ENCODE assay signal across 28 mouse cellular contexts in genomic region chr12:49396776-49397175, GRCm38 (mm10). TPM values are rescaled to one million over a fixed set of nuclear protein-coding genes. Genes with fewer than 3 reads are reported as not detected.
A peak's percentile ranks its signal among the peaks of the same experiment; 100 is the strongest.
DNase-seq lines count a peak whose midpoint lies in the region; ATAC-seq lines count a peak whose summit lies in the region.
"Had no signal": no experiment of that assay in that cellular context is flagged by ENCODE, and none has a peak within 500 bp of the region (broad histone marks: within the 10 kb centered on the region; RNA-seq: fewer than 3 reads in every experiment).

No protein-coding gene starts in this region.

- ATAC-seq in embryonic facial prominence, embryonic 11.5 days (replicated peaks; ENCODE audit: insufficient number of reproducible peaks, low FRiP score, low TSS enrichment, low read depth), result no peak
- no peak for ATAC-seq in midbrain, embryonic 11.5 days (ENCODE audit: low FRiP score)
- no peak for ATAC-seq in midbrain, embryonic 16.5 days
- ATAC-seq in forebrain, embryonic 13.5 days, result no peak
- ATAC-seq: CD4-positive, CD25-positive, alpha-beta regulatory T cell, adult 4 months; midbrain, embryonic 15.5 days had no signal

- 43% methylated on average over 1 of the region's 1 CpGs for WGBS in embryonic facial prominence, embryonic 11.5 days
- WGBS in embryonic facial prominence, embryonic 10.5 days, result 32% methylated on average over 1 of the region's 1 CpGs
- WGBS in midbrain, embryonic 11.5 days, result 43% methylated on average over 1 of the region's 1 CpGs
- 35% methylated on average over 1 of the region's 1 CpGs for WGBS in midbrain, embryonic 16.5 days
- 32% methylated on average over 1 of the region's 1 CpGs for WGBS in forebrain, embryonic 13.5 days

- H3K27ac ChIP-seq in embryonic facial prominence, embryonic 11.5 days (replicated peaks; ENCODE audit: low read depth, low read length), result no peak overlapping the region
- no peak overlapping the region for H3K27ac ChIP-seq in embryonic facial prominence, embryonic 10.5 days (replicated peaks)
- no peak overlapping the region for H3K27ac ChIP-seq in midbrain, embryonic 11.5 days (ENCODE audit: low read depth, low read length)
- no peak overlapping the region for H3K27ac ChIP-seq in midbrain, embryonic 16.5 days (ENCODE audit: low read length)
- peak overlapping the region; percentile 79 for H3K27ac ChIP-seq in forebrain, embryonic 13.5 days
- H3K27ac ChIP-seq: embryonic facial prominence, embryonic 13.5 days; hindbrain, embryonic 13.5 days; kidney, postnatal 0 days; limb, embryonic 13.5 days; liver, embryonic 13.5 days; midbrain, embryonic 15.5 days; neural tube, embryonic 13.5 days; stomach, embryonic 15.5 days had no signal

- no peak overlapping the region for H3K4me2 ChIP-seq in embryonic facial prominence, embryonic 11.5 days (ENCODE audit: low read depth, low read length)
- H3K4me2 ChIP-seq in midbrain, embryonic 11.5 days, result no peak overlapping the region
- H3K4me2 ChIP-seq in midbrain, embryonic 16.5 days (ENCODE audit: low read length), result no peak overlapping the region
- peak overlapping the region; percentile 59 for H3K4me2 ChIP-seq in forebrain, embryonic 13.5 days
- H3K4me2 ChIP-seq: embryonic facial prominence, embryonic 13.5 days; heart, embryonic 12.5 days; hindbrain, embryonic 13.5 days; limb, embryonic 13.5 days; liver, embryonic 13.5 days; lung, embryonic 14.5 days; midbrain, embryonic 15.5 days; neural tube, embryonic 13.5 days; stomach, embryonic 15.5 days had no signal

- peaks cover 34% of the 10 kb centered on the region for H3K27me3 ChIP-seq in embryonic facial prominence, embryonic 11.5 days (ENCODE audit: control insufficient read depth, insufficient read depth, low read length)
- peaks cover 100% of the 10 kb centered on the region for H3K27me3 ChIP-seq in embryonic facial prominence, embryonic 10.5 days (replicated peaks; ENCODE audit: low read depth, poor library complexity, severe bottlenecking)
- H3K27me3 ChIP-seq in midbrain, embryonic 11.5 days (ENCODE audit: control insufficient read depth, insufficient read depth, low read length), result peaks cover 79% of the 10 kb centered on the region
- peaks cover 37% of the 10 kb centered on the region for H3K27me3 ChIP-seq in midbrain, embryonic 16.5 days (ENCODE audit: control insufficient read depth, insufficient read depth, low read depth, low read length)
- no peaks in the 10 kb centered on the region; the same call in 1 of the 2 replicates for H3K27me3 ChIP-seq in forebrain, embryonic 13.5 days

- H3K4me3 ChIP-seq in embryonic facial prominence, embryonic 11.5 days (ENCODE audit: low read depth, low read length), result no peak overlapping the region
- no peak overlapping the region for H3K4me3 ChIP-seq in embryonic facial prominence, embryonic 10.5 days
- no peak overlapping the region for H3K4me3 ChIP-seq in midbrain, embryonic 11.5 days (ENCODE audit: low read depth, low read length)
- H3K4me3 ChIP-seq in midbrain, embryonic 16.5 days (ENCODE audit: low read depth, low read length), result no peak overlapping the region
- peak overlapping the region; percentile 31 for H3K4me3 ChIP-seq in forebrain, embryonic 13.5 days
- H3K4me3 ChIP-seq: embryonic facial prominence, embryonic 13.5 days; erythroblast, embryonic 14.5 days; heart, embryonic 12.5 days; hindbrain, embryonic 13.5 days; limb, embryonic 13.5 days; liver, embryonic 13.5 days; midbrain, embryonic 15.5 days; myocyte; neural tube, embryonic 13.5 days; stomach, embryonic 15.5 days had no signal

- DNase-seq in embryonic facial prominence, embryonic 11.5 days (ENCODE audit: low spot score), result peak; percentile 1
- DNase-seq in embryonic facial prominence, embryonic 10.5 days (ENCODE audit: low spot score), result no peak
- peak; percentile 89 for DNase-seq in midbrain, embryonic 11.5 days (ENCODE audit: low spot score, missing footprints)
- peak; percentile 4 for DNase-seq in retina, postnatal 1 day
- DNase-seq in heart, adult 11 months, result no peak
- no peak for DNase-seq in adipocyte (ENCODE audit: low spot score)
- DNase-seq: adrenal gland, postnatal 36 days; cerebellum, adult 11 months; heart, postnatal 10 days; kidney, adult 2 months; liver, embryonic 13.5 days; lung, embryonic 14.5 days; thymus, postnatal 25 days had no signal

- H3K36me3 ChIP-seq in embryonic facial prominence, embryonic 11.5 days (replicated peaks; ENCODE audit: control insufficient read depth, insufficient read depth, low read depth, low read length), result no peaks in the 10 kb centered on the region
- no peaks in the 10 kb centered on the region for H3K36me3 ChIP-seq in embryonic facial prominence, embryonic 10.5 days (replicated peaks)
- H3K36me3 ChIP-seq in midbrain, embryonic 11.5 days (ENCODE audit: control insufficient read depth, insufficient read depth, low read length), result no peaks in the 10 kb centered on the region
- H3K36me3 ChIP-seq in midbrain, embryonic 16.5 days (ENCODE audit: control insufficient read depth, insufficient read depth, low read length), result no peaks in the 10 kb centered on the region
- H3K36me3 ChIP-seq in forebrain, embryonic 13.5 days (ENCODE audit: poor library complexity, severe bottlenecking), result peaks cover 7% of the 10 kb centered on the region
- H3K36me3 ChIP-seq: embryonic facial prominence, embryonic 13.5 days; heart, embryonic 12.5 days; hindbrain, embryonic 13.5 days; limb, embryonic 13.5 days; liver, embryonic 13.5 days; midbrain, embryonic 15.5 days; neural tube, embryonic 13.5 days; stomach, embryonic 15.5 days had no signal

- no peaks in the 10 kb centered on the region for H3K9me3 ChIP-seq in embryonic facial prominence, embryonic 11.5 days (replicated peaks; ENCODE audit: control insufficient read depth, low read length)
- H3K9me3 ChIP-seq in embryonic facial prominence, embryonic 10.5 days, result no peaks in the 10 kb centered on the region
- no peaks in the 10 kb centered on the region for H3K9me3 ChIP-seq in midbrain, embryonic 11.5 days (ENCODE audit: control insufficient read depth, low read length)
- no peaks in the 10 kb centered on the region for H3K9me3 ChIP-seq in midbrain, embryonic 16.5 days (replicated peaks; ENCODE audit: control insufficient read depth, low read length, poor library complexity, severe bottlenecking)
- H3K9me3 ChIP-seq in forebrain, embryonic 13.5 days (replicated peaks), result no peaks in the 10 kb centered on the region
- H3K9me3 ChIP-seq: embryonic facial prominence, embryonic 13.5 days; heart, embryonic 12.5 days; hindbrain, embryonic 13.5 days; limb, embryonic 13.5 days; liver, embryonic 13.5 days; midbrain, embryonic 15.5 days; neural tube, embryonic 13.5 days; stomach, embryonic 15.5 days had no signal

- no peak overlapping the region for H3K9ac ChIP-seq in embryonic facial prominence, embryonic 11.5 days (replicated peaks; ENCODE audit: low read length)
- H3K9ac ChIP-seq in midbrain, embryonic 11.5 days (ENCODE audit: low read length), result no peak overlapping the region
- no peak overlapping the region for H3K9ac ChIP-seq in midbrain, embryonic 16.5 days (ENCODE audit: low read depth, low read length)
- peak overlapping the region; percentile 76 for H3K9ac ChIP-seq in forebrain, embryonic 13.5 days
- H3K9ac ChIP-seq: embryonic facial prominence, embryonic 13.5 days; heart, embryonic 12.5 days; hindbrain, embryonic 13.5 days; limb, embryonic 13.5 days; liver, embryonic 13.5 days; lung, embryonic 14.5 days; midbrain, embryonic 15.5 days; neural tube, embryonic 13.5 days; stomach, embryonic 15.5 days had no signal

- peaks cover 2% of the 10 kb centered on the region; the same call in 1 of the 2 replicates for H3K4me1 ChIP-seq in embryonic facial prominence, embryonic 11.5 days (ENCODE audit: control insufficient read depth, insufficient read depth, low read length)
- H3K4me1 ChIP-seq in embryonic facial prominence, embryonic 10.5 days, result peaks cover 13% of the 10 kb centered on the region
- peaks cover 5% of the 10 kb centered on the region; the same call in 1 of the 2 replicates for H3K4me1 ChIP-seq in midbrain, embryonic 11.5 days (ENCODE audit: control insufficient read depth, insufficient read depth, low read length)
- peaks cover 10% of the 10 kb centered on the region for H3K4me1 ChIP-seq in midbrain, embryonic 16.5 days (ENCODE audit: control insufficient read depth, insufficient read depth, low read length)
- peaks cover 25% of the 10 kb centered on the region for H3K4me1 ChIP-seq in forebrain, embryonic 13.5 days

RNA-seq across cellular contexts. Expression of gene Gm43517, which starts 11.8 kb away (rescaled TPM):
- polyA plus RNA-seq in embryonic facial prominence, embryonic 11.5 days (2014; fragmentation: Nextera tagmentation; extraction: Ambion mirVana), result 0.10 TPM in 1 of 2 replicates, not detected in the other
- polyA plus RNA-seq in embryonic facial prominence, embryonic 10.5 days (2016; fragmentation: Nextera tagmentation; extraction: Ambion mirVana), result 0.11 and 0.21 TPM in 2 replicates
- 0.07 TPM in 1 of 2 replicates, not detected in the other for polyA plus RNA-seq in midbrain, embryonic 11.5 days (2014; fragmentation: Nextera tagmentation; extraction: Ambion mirVana)
- 0.10 TPM in 1 of 2 replicates, not detected in the other for polyA plus RNA-seq in midbrain, embryonic 16.5 days (2015; fragmentation: Nextera tagmentation; extraction: Ambion mirVana)
- 1.9 and 2.4 TPM in 2 replicates for polyA plus RNA-seq in forebrain, embryonic 13.5 days (2015; fragmentation: Nextera tagmentation; extraction: Ambion mirVana)
- polyA plus RNA-seq: CD4-positive, CD25-positive, alpha-beta regulatory T cell, adult 4 months; embryonic facial prominence, embryonic 13.5 days; erythroblast, embryonic 14.5 days; heart, embryonic 12.5 days; hindbrain, embryonic 13.5 days; intestine, embryonic 14.5 days; kidney, adult 2 months; kidney, postnatal 0 days; large intestine, adult 2 months; limb, embryonic 13.5 days; liver, embryonic 13.5 days; lung, embryonic 14.5 days; midbrain, embryonic 15.5 days; myocyte; neural tube, embryonic 13.5 days; stomach, embryonic 15.5 days had no signal

RNA-seq across cellular contexts. Expression of gene Foxg1, which starts 14.3 kb away (rescaled TPM):
- polyA plus RNA-seq in embryonic facial prominence, embryonic 11.5 days (2014; fragmentation: Nextera tagmentation; extraction: Ambion mirVana), result 3.7 and 5.0 TPM in 2 replicates
- polyA plus RNA-seq in embryonic facial prominence, embryonic 10.5 days (2016; fragmentation: Nextera tagmentation; extraction: Ambion mirVana), result 3.2 and 4.7 TPM in 2 replicates
- polyA plus RNA-seq in midbrain, embryonic 11.5 days (2014; fragmentation: Nextera tagmentation; extraction: Ambion mirVana), result 0.41 and 0.92 TPM in 2 replicates
- polyA plus RNA-seq in midbrain, embryonic 16.5 days (2015; fragmentation: Nextera tagmentation; extraction: Ambion mirVana), result 1.7 and 2.5 TPM in 2 replicates
- 76.5 and 98.6 TPM in 2 replicates for polyA plus RNA-seq in forebrain, embryonic 13.5 days (2015; fragmentation: Nextera tagmentation; extraction: Ambion mirVana)
- polyA plus RNA-seq: CD4-positive, CD25-positive, alpha-beta regulatory T cell, adult 4 months; intestine, embryonic 14.5 days; kidney, adult 2 months; kidney, postnatal 0 days; large intestine, adult 2 months; limb, embryonic 13.5 days; myocyte had no signal

Comparison
In these comparisons a context has a peak if more than half of its experiments do, and no peak if none do; other contexts are left out.
1. DNase-seq: peak in embryonic facial prominence, embryonic 11.5 days (single experiment), midbrain, embryonic 11.5 days (single experiment) and retina, postnatal 1 day (single experiment); none in embryonic facial prominence, embryonic 10.5 days (single experiment), heart, adult 11 months (single experiment) and adipocyte (single experiment).
2. RNA of gene Foxg1, which starts 14.3 kb away (polyA plus RNA-seq): 76.5 to 98.6 TPM in forebrain, embryonic 13.5 days; 3.7 to 5.0 TPM in embryonic facial prominence, embryonic 11.5 days, 3.2 to 4.7 TPM in embryonic facial prominence, embryonic 10.5 days, 1.7 to 2.5 TPM in midbrain, embryonic 16.5 days and 0.41 to 0.92 TPM in midbrain, embryonic 11.5 days; every median in the first group is over 10 times any median in the second.